Mouse (Mus musculus) cerebellum, adult 2 months (tissue): ENCODE results near the gene St6galnac6.

Experiments used
- CTCF ChIP-seq: fragments of 200-500 bp; IDR thresholded peaks from 2 replicates; pipeline ENCODE4 v1.5.1; 2011; ENCODE audit warnings: low read depth, mild to moderate bottlenecking, control low read depth, low read length, moderate library complexity, borderline replicate concordance; ENCODE audit not compliant: insufficient read depth
- POLR2A ChIP-seq: fragments of 200-500 bp; IDR thresholded peaks from 2 replicates; pipeline ENCODE4 v1.6.1; 2011; ENCODE audit warnings: low read length, control low read depth, borderline replicate concordance; ENCODE audit not compliant: insufficient read depth

- TF ChIP-seq CTCF (no peak), POLR2A (no peak)
Measured at GRCm38 (mm10) chr2:32621517-32621859, 22.0 kb downstream of the St6galnac6 start, which contains the start of gene Ak1.
